Mouse (Mus musculus) MEL (cell line): ENCODE results near the gene Tmem52b. TPM values are rescaled to one million over a fixed set of nuclear protein-coding genes. Genes with fewer than 3 reads are reported as not detected.

ENCODE experiments used
- DNase-seq: peaks from one replicate; pipeline ENCODE4 v3.0.0; 2011; ENCODE audit warnings: low read depth, low spot score
- H3K27ac ChIP-seq: 2 replicates; pipeline ENCODE4 v1.5.1; 2012; ENCODE audit warnings: low read depth, mild to moderate bottlenecking, control low read depth, low read length, moderate library complexity; ENCODE audit not compliant: control insufficient read depth
- H3K27me3 ChIP-seq, 2 experiments: fragments of 150-350 bp in 1 of 2; sonication (generic) in 1 of 2; 2 replicates each; pipeline ENCODE4 v1.6.1; 2012; ENCODE audit warnings: low read length in 2 of 2, mild to moderate bottlenecking in 2 of 2, improper control_type of control experiment in 1 of 2, moderate library complexity in 1 of 2; ENCODE audit not compliant: insufficient read depth in 2 of 2, control insufficient read depth in 1 of 2
- H3K36me3 ChIP-seq, 2 experiments: 2 replicates each; pipeline ENCODE4 v1.6.1; 2012 to 2014; ENCODE audit warnings: low read length in 2 of 2, improper control_type of control experiment in 1 of 2, inconsistent platforms in 1 of 2, mild to moderate bottlenecking in 1 of 2; ENCODE audit not compliant: insufficient read depth in 2 of 2, control insufficient read depth in 1 of 2
- H3K4me1 ChIP-seq, 2 experiments: fragments of 150-350 bp in 1 of 2; sonication (generic) in 1 of 2; 2 replicates each; pipeline ENCODE4 v1.6.1; 2012; ENCODE audit warnings: low read length in 2 of 2, improper control_type of control experiment in 1 of 2, mild to moderate bottlenecking in 1 of 2; ENCODE audit not compliant: insufficient read depth in 2 of 2, control insufficient read depth in 1 of 2
- H3K4me3 ChIP-seq, 2 experiments: fragments of 150-350 bp in 1 of 2; sonication (generic) in 1 of 2; 2 replicates each; pipeline ENCODE4 v1.5.1; 2012; ENCODE audit warnings: low read depth in 2 of 2, low read length in 2 of 2, mild to moderate bottlenecking in 2 of 2, moderate library complexity in 2 of 2, control low read depth in 1 of 2, improper control_type of control experiment in 1 of 2; ENCODE audit not compliant: control insufficient read depth in 1 of 2, insufficient read depth in 1 of 2
- H3K79me2 ChIP-seq: 2 replicates; pipeline ENCODE4 v1.6.1; 2012; ENCODE audit warnings: mild to moderate bottlenecking, low read length, moderate library complexity; ENCODE audit not compliant: control insufficient read depth, poor library complexity, insufficient read depth
- H3K9ac ChIP-seq: 2 replicates; pipeline ENCODE4 v1.6.1; 2012; ENCODE audit warnings: low read depth, mild to moderate bottlenecking, control low read depth, low read length, moderate library complexity; ENCODE audit not compliant: control insufficient read depth, poor library complexity, severe bottlenecking
- H3K9me3 ChIP-seq: fragments of 150-350 bp; sonication (generic); replicated peaks from 2 replicates; pipeline ENCODE4 v1.6.1; 2012; ENCODE audit warnings: mild to moderate bottlenecking, low read length, improper control_type of control experiment, moderate library complexity; ENCODE audit not compliant: insufficient read depth
- CHD1 ChIP-seq: IDR thresholded peaks from 2 replicates; pipeline ENCODE4 v1.6.1; 2012; ENCODE audit warnings: low read depth, mild to moderate bottlenecking, inconsistent platforms, low read length, improper control_type of control experiment
- CHD2 ChIP-seq: IDR thresholded peaks from 2 replicates; pipeline ENCODE4 v1.6.1; 2011; ENCODE audit warnings: low read length, improper control_type of control experiment
- CTCF ChIP-seq, 3 experiments: IDR thresholded peaks in 2 of 3; conservative IDR thresholded peaks in 1 of 3; 2 replicates each; pipeline ENCODE4 v1.5.1; 2011 to 2012; ENCODE audit warnings: low read length in 3 of 3, low read depth in 2 of 3, mild to moderate bottlenecking in 2 of 3, improper control_type of control experiment in 1 of 3, inconsistent platforms in 1 of 3, mixed read lengths in 1 of 3, moderate library complexity in 1 of 3; ENCODE audit not compliant: control insufficient read depth in 1 of 3, insufficient read depth in 1 of 3, poor library complexity in 1 of 3, severe bottlenecking in 1 of 3
- E2F4 ChIP-seq: IDR thresholded peaks from 2 replicates; pipeline ENCODE4 v1.6.1; 2011; ENCODE audit warnings: low read depth, low read length, improper control_type of control experiment, borderline replicate concordance
- ELF1 ChIP-seq: IDR thresholded peaks from 2 replicates; pipeline ENCODE4 v1.6.1; 2014; ENCODE audit warnings: low read depth, mild to moderate bottlenecking, inconsistent platforms, low read length, improper control_type of control experiment, moderate library complexity
- EP300 ChIP-seq, 2 experiments: IDR thresholded peaks; 2 replicates each; pipeline ENCODE4 v1.6.1; 2011; ENCODE audit warnings: improper control_type of control experiment in 2 of 2, low read length in 2 of 2, low read depth in 1 of 2, mild to moderate bottlenecking in 1 of 2
- ETS1 ChIP-seq: IDR thresholded peaks from 2 replicates; pipeline ENCODE4 v1.6.1; 2012; ENCODE audit warnings: low read depth, mild to moderate bottlenecking, inconsistent platforms, low read length, improper control_type of control experiment, moderate library complexity
- GATA1 ChIP-seq: IDR thresholded peaks from 2 replicates; pipeline ENCODE4 v1.6.1; 2011; ENCODE audit warnings: low read depth, low read length, improper control_type of control experiment
- JUND ChIP-seq: IDR thresholded peaks from 2 replicates; pipeline ENCODE4 v1.6.1; 2011; ENCODE audit warnings: low read depth, mild to moderate bottlenecking, improper control_type of control experiment, low read length
- KAT2A ChIP-seq: conservative IDR thresholded peaks from 2 replicates; pipeline ENCODE4 v1.6.1; 2012; ENCODE audit warnings: low read depth, low read length, improper control_type of control experiment, inconsistent platforms
- MAX ChIP-seq: IDR thresholded peaks from 2 replicates; pipeline ENCODE4 v1.6.1; 2011; ENCODE audit warnings: low read length, improper control_type of control experiment
- MEF2A ChIP-seq: IDR thresholded peaks from 2 replicates; pipeline ENCODE4 v1.6.1; 2014; ENCODE audit warnings: low read depth, mild to moderate bottlenecking, inconsistent platforms, low read length, improper control_type of control experiment; ENCODE audit not compliant: poor library complexity, insufficient replicate concordance, severe bottlenecking; ENCODE audit errors: extremely low read depth
- MYB ChIP-seq: IDR thresholded peaks from 2 replicates; pipeline ENCODE4 v1.6.1; 2011; ENCODE audit warnings: mild to moderate bottlenecking, low read depth, low read length, improper control_type of control experiment
- MYC ChIP-seq: IDR thresholded peaks from 2 replicates; pipeline ENCODE4 v1.6.1; 2011; ENCODE audit warnings: low read depth, mild to moderate bottlenecking, low read length, improper control_type of control experiment, moderate library complexity
- NELFE ChIP-seq: IDR thresholded peaks from 2 replicates; pipeline ENCODE4 v1.6.1; 2011; ENCODE audit warnings: low read depth, low read length, improper control_type of control experiment
- NRF1 ChIP-seq: IDR thresholded peaks from 2 replicates; pipeline ENCODE4 v1.6.1; 2014; ENCODE audit warnings: low read depth, mild to moderate bottlenecking, inconsistent platforms, low read length, improper control_type of control experiment, moderate library complexity; ENCODE audit not compliant: poor library complexity, insufficient read depth, severe bottlenecking
- POLR2A ChIP-seq, 2 experiments: IDR thresholded peaks; 2 replicates each; pipeline ENCODE4 v1.6.1; 2011 to 2012; ENCODE audit warnings: low read length in 2 of 2, mild to moderate bottlenecking in 2 of 2, control low read depth in 1 of 2, improper control_type of control experiment in 1 of 2, low read depth in 1 of 2, moderate library complexity in 1 of 2; ENCODE audit not compliant: control insufficient read depth in 1 of 2, insufficient read depth in 1 of 2, poor library complexity in 1 of 2
- RAD21 ChIP-seq: IDR thresholded peaks from 2 replicates; pipeline ENCODE4 v1.6.1; 2011; ENCODE audit warnings: mild to moderate bottlenecking, low read depth, low read length, improper control_type of control experiment
- RCOR1 ChIP-seq: IDR thresholded peaks from 2 replicates; pipeline ENCODE4 v1.6.1; 2012; ENCODE audit warnings: low read depth, mild to moderate bottlenecking, inconsistent platforms, low read length, improper control_type of control experiment
- SIN3A ChIP-seq: IDR thresholded peaks from 2 replicates; pipeline ENCODE4 v1.6.1; 2012; ENCODE audit warnings: low read length, improper control_type of control experiment, inconsistent platforms
- TAL1 ChIP-seq: IDR thresholded peaks from 2 replicates; pipeline ENCODE4 v1.6.1; 2012; ENCODE audit warnings: mild to moderate bottlenecking, inconsistent platforms, low read length, moderate library complexity, mixed read lengths
- TBP ChIP-seq: IDR thresholded peaks from 2 replicates; pipeline ENCODE4 v1.8.0; 2011; ENCODE audit warnings: low read depth, low read length, improper control_type of control experiment
- USF2 ChIP-seq, 2 experiments: IDR thresholded peaks; 2 replicates each; pipeline ENCODE4 v1.6.1; 2011 to 2012; ENCODE audit warnings: improper control_type of control experiment in 2 of 2, low read length in 2 of 2, borderline replicate concordance in 1 of 2, inconsistent platforms in 1 of 2, low read depth in 1 of 2, mild to moderate bottlenecking in 1 of 2; ENCODE audit not compliant: insufficient read depth in 1 of 2
- ZKSCAN1 ChIP-seq: IDR thresholded peaks from 2 replicates; pipeline ENCODE4 v1.6.1; 2012; ENCODE audit warnings: low read depth, mild to moderate bottlenecking, inconsistent platforms, low read length, improper control_type of control experiment, moderate library complexity
- ZMIZ1 ChIP-seq: IDR thresholded peaks from 2 replicates; pipeline ENCODE4 v1.6.1; 2012; ENCODE audit warnings: low read depth, mild to moderate bottlenecking, inconsistent platforms, low read length, improper control_type of control experiment, moderate library complexity
- polyA plus RNA-seq, 2 experiments: library from polyadenylated mRNA; stranded (reverse) in 1 of 2; unstranded in 1 of 2; fragments of >175 nt in 1 of 2; fragments of >200 nt in 1 of 2; gene quantifications; 2 replicates each; pipeline versions ENCODE4 v1.2.1 to v1.2.4; 2012; ENCODE audit warnings: low replicate concordance in 2 of 2, low read depth in 1 of 2; ENCODE audit not compliant: insufficient read length in 2 of 2, insufficient read depth in 1 of 2, missing spikeins in 1 of 2
- total RNA-seq: library from RNA; depleted of rRNA; stranded (reverse); fragments of 300-350 nt; gene quantifications from 2 replicates; pipeline ENCODE4 v1.2.3, GENCODE M21; 2012

Tmem52b gene
- total and polyA plus RNA-seq, 3 experiments = not detected

DNA sequence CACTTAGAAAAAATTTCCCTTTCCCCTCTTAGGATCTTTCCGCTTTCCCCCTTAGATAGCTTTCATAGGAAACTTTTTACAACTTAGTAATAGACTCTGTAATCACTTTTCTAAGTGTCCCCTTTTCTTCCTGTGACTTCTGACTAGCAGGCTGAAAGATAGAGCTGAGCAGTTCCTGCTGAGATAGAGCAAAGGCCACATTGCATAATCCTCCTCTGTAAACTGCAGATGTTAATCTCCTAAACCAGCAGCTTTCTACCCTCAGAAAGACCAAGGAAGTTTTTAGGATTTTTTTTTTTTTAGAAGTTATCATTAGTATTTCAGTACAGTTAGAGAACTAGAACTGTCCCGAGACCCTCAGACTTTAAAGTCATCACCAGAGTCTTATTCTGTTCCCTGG is 8.9 kb upstream of the Tmem52b start:
- DNase-seq = no peak
- Histone ChIP-seq H3K27ac (no peak overlapping the region), H3K27me3 (no peaks in the 10 kb centered on the region; a peak in 1 of 4 replicates), H3K4me1 (peaks cover 0 to 2% of the 10 kb centered on the region in 2 experiments; a peak in 1 of 4 replicates), H3K4me3 (no peak overlapping the region), H3K9me3 (no peaks in the 10 kb centered on the region), H3K36me3 (peaks cover 0 to 2% of the 10 kb centered on the region in 2 experiments; a peak in 1 of 4 replicates), H3K79me2 (no peaks in the 10 kb centered on the region), H3K9ac (no peak overlapping the region)
- no peak for TF ChIP-seq RCOR1
- TF ChIP-seq TAL1 = no peak
- no peak for TF ChIP-seq CHD1
- TF ChIP-seq ETS1 = no peak
- no peak for TF ChIP-seq CTCF (IDR thresholded peaks at IDR 0.05 in 2 of 3, conservative IDR thresholded peaks at IDR 0.05 in 1 of 3; ENCODE audit: control insufficient read depth in 1 of 3, insufficient read depth in 1 of 3, low read depth in 2 of 3, low read length in 3 of 3, poor library complexity in 1 of 3, severe bottlenecking in 1 of 3)
- TF ChIP-seq CHD2 = no peak
- no peak for TF ChIP-seq RAD21
- no peak for TF ChIP-seq JUND
- TF ChIP-seq KAT2A = no peak
- TF ChIP-seq ELF1 = no peak
- no peak for TF ChIP-seq MEF2A
- no peak for TF ChIP-seq MAX
- no peak for TF ChIP-seq NELFE
- TF ChIP-seq MYC = no peak
- TF ChIP-seq USF2 (IDR thresholded peaks at IDR 0.05; ENCODE audit: borderline replicate concordance in 1 of 2, insufficient read depth in 1 of 2, low read depth in 1 of 2, low read length in 2 of 2) = no peak
- no peak for TF ChIP-seq ZMIZ1

DNA sequence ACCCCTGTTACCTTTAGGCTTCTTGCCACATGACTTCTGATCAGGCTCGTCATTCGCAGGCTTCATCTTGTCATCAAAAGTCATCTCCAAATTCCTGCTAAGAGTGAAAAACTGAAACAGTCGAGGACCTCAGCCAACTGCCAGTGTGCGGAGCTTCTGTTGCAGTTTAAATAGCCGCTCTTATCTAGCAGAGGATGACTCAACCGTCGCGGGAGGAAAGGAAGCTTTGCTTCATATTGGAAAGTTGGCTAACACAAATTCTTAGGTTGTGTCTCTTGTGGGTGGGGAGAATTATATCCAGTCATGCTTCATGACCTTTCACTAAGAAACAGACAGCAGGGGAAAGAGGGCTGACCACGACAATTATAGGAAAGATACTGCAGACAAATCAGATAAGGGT is 5.3 kb upstream of the Tmem52b start, which contains the start of gene Olr1:
TSS of gene Olr1 (minus strand) at position 142 of the 400 bp plus-strand sequence.
- H3K27ac ChIP-seq = no peak within 1 kb of the TSS
- H3K27me3 ChIP-seq = no peaks in the 10 kb centered on the region; a peak in 2 of 4 replicates
- no peak within 1 kb of the TSS for H3K4me3 ChIP-seq
- peaks cover 0 to 2% of the 10 kb centered on the region in 2 experiments; a peak in 1 of 4 replicates for H3K36me3 ChIP-seq
- TF ChIP-seq MYB = peak; percentile 74
- peak; percentile 57; the same call in 1 of the 2 replicates for TF ChIP-seq MAX
- TF ChIP-seq EP300 (IDR thresholded peaks at IDR 0.05; ENCODE audit: low read depth in 1 of 2, low read length in 2 of 2) = peak; percentile 57 to 61; a peak in 3 of 4 replicates
- no peak for TF ChIP-seq POLR2A (IDR thresholded peaks at IDR 0.05; ENCODE audit: control insufficient read depth in 1 of 2, insufficient read depth in 1 of 2, low read depth in 1 of 2, low read length in 2 of 2, poor library complexity in 1 of 2)
- no peak for TF ChIP-seq TBP
- TF ChIP-seq SIN3A = peak; percentile 46; the same call in 1 of the 2 replicates
- TF ChIP-seq MYC = no peak
- TF ChIP-seq NRF1 = no peak
- no peak for TF ChIP-seq E2F4
- TF ChIP-seq ZKSCAN1 = no peak
- TF ChIP-seq GATA1 = peak; percentile 74
- 0 out of 2 replicates have a peak, but pooled peaks have one; percentile 9 for TF ChIP-seq RCOR1
- TF ChIP-seq JUND = 0 out of 2 replicates have a peak, but pooled peaks have one; percentile 56
- H3K9me3 ChIP-seq = no peaks in the 10 kb centered on the region
- peaks cover 0 to 2% of the 10 kb centered on the region in 2 experiments; a peak in 1 of 4 replicates for H3K4me1 ChIP-seq
- no peak within 1 kb of the TSS for H3K9ac ChIP-seq
- no peaks in the 10 kb centered on the region for H3K79me2 ChIP-seq
- DNase-seq = peak; percentile 64
